Mouse (Mus musculus): Measurements from ENCODE around the gene Pttg1ip. TPM values are rescaled to one million over a fixed set of nuclear protein-coding genes. Genes with fewer than 3 reads are reported as not detected.

The Pttg1ip gene
- 126 TPM for polyA plus RNA-seq (2014; fragmentation: Illumina TruSeq; extraction: RNeasy Lipid Tissue Mini Kit (QIAGEN cat#74804); ENCODE audit: low read depth, low replicate concordance)

DNA sequence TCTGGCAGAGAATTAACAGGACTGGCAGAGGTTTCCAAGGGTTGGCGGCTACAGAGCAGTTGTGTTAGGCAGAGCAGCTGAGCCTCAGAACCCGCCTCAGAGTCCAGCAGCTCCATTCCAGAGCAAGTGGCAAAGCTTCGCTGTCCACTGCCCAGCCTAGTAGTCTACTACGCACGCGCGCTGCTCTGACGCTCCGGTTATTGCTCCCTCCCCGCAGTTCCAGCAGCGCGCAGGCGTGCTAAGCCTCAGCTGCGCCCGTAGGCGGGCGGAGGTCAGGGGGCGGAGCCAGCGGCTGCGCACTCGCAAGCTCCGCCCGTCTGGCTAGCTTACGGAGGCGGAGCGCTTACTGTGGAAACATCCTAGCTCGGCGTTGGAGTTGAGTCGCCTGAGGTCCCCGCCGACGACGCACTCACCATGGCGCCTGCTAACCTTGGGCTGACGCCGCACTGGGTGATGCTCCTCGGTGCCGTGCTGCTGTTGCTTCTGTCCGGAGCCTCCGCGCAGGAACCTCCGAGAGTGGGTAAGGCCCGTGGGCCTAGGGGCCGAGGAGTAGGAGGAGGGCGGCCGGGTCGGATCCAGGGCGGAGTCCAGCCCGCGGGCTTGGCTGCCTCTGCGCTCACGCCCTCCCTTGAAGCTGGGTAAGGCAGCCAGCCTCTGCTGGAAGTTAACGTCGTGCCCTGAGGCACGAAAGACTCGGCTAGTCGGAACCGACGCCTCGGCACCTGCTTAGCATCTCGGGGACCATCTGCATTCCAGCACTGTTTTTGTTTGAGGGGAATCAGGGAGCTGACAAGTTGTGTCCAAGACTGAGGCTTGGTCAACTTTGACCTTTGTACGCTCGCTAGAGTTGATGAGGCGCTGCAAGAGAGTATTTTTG is at the start of gene Pttg1ip:
Gene Pttg1ip (plus strand): TSS at position 313 of the 877 bp plus-strand sequence.

GRCm38 (mm10) chr10:77605908-77606826 is 24.6 kb downstream of the Pttg1ip start, which contains the start of the genes Sumo3 and Gm49325:
TSS of gene Sumo3 (plus strand) at chr10:77606097.
TSS of gene Gm49325 (plus strand) at chr10:77606197.

DNA sequence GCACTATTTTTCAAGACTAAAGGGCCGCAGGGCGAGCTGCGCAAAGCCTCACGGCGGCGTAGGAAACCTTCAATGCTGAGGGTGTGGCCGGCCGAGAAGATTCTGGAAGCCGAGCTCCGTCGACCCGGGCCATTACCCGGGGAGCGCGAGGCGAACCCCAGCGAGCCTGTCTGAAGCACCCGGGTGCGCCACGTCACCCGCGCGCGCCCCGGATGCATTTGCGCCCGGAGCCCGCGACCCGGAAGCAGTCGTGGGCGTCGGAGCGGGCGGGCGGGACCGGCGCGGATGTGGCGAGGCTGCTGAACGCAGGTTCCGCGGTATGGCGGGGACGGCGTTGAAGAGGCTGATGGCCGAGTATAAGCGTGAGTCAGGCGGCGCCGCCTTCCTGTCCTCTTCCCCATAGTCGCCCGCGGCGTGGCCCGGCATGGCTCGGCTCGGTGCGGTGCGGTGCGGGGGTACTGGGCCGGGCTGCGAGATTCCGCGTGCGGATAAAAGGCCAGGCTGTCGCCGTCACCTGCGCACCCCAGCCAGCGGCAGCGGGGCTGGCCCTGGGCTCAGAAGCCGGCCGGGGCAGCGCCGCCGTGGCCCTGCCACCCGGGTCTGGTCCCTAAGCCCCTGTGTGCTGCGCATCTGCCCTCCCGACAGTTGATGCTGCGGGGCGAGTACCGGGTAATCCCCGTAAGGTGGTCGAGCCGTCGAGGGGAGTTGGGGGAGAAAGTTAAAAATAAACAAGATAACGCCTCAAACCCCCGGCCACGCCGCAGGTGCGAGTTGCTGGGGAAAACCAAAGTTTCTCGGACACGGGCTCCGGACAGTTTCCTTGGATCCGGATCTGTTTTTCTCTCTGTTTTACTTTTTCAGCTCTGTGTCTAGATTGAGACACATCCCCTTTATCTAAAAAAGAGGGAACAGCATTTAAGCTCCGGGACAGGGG is 40.8 kb downstream of the Pttg1ip start, which contains the start of gene Ube2g2:
Gene Ube2g2 (plus strand): TSS at position 221 of the 934 bp plus-strand sequence.

Other genes starting within 250 kb of the Pttg1ip start
- gene Adarb1, start 163.4 kb upstream of the Pttg1ip start, polyA plus RNA-seq (2014; fragmentation: Illumina TruSeq; extraction: RNeasy Lipid Tissue Mini Kit (QIAGEN cat#74804); ENCODE audit: low read depth, low replicate concordance) = 14.1 TPM
- 0.70 TPM for gene Fam207a, start 65.9 kb upstream of the Pttg1ip start, polyA plus RNA-seq (2014; fragmentation: Illumina TruSeq; extraction: RNeasy Lipid Tissue Mini Kit (QIAGEN cat#74804); ENCODE audit: low read depth, low replicate concordance)
- gene Itgb2, start 51.5 kb upstream of the Pttg1ip start, polyA plus RNA-seq (2014; fragmentation: Illumina TruSeq; extraction: RNeasy Lipid Tissue Mini Kit (QIAGEN cat#74804); ENCODE audit: low read depth, low replicate concordance) = 2.5 TPM
- gene Sumo3, start 24.4 kb downstream of the Pttg1ip start, polyA plus RNA-seq (2014; fragmentation: Illumina TruSeq; extraction: RNeasy Lipid Tissue Mini Kit (QIAGEN cat#74804); ENCODE audit: low read depth, low replicate concordance) = 72.3 TPM
- gene Gm49325, start 24.5 kb downstream of the Pttg1ip start, polyA plus RNA-seq (2014; fragmentation: Illumina TruSeq; extraction: RNeasy Lipid Tissue Mini Kit (QIAGEN cat#74804); ENCODE audit: low read depth, low replicate concordance) = 6.2 TPM
- 11.6 TPM for gene Ube2g2, start 40.6 kb downstream of the Pttg1ip start, polyA plus RNA-seq (2014; fragmentation: Illumina TruSeq; extraction: RNeasy Lipid Tissue Mini Kit (QIAGEN cat#74804); ENCODE audit: low read depth, low replicate concordance)
- not detected for gene Tspear, start 104.8 kb downstream of the Pttg1ip start, polyA plus RNA-seq (2014; fragmentation: Illumina TruSeq; extraction: RNeasy Lipid Tissue Mini Kit (QIAGEN cat#74804); ENCODE audit: low read depth, low replicate concordance)
- not detected for gene Gm19402, start 109.0 kb downstream of the Pttg1ip start, polyA plus RNA-seq (2014; fragmentation: Illumina TruSeq; extraction: RNeasy Lipid Tissue Mini Kit (QIAGEN cat#74804); ENCODE audit: low read depth, low replicate concordance)
- gene Gm9508, start 115.5 kb downstream of the Pttg1ip start, polyA plus RNA-seq (2014; fragmentation: Illumina TruSeq; extraction: RNeasy Lipid Tissue Mini Kit (QIAGEN cat#74804); ENCODE audit: low read depth, low replicate concordance) = not detected
- not detected for gene Gm10272, start 124.9 kb downstream of the Pttg1ip start, polyA plus RNA-seq (2014; fragmentation: Illumina TruSeq; extraction: RNeasy Lipid Tissue Mini Kit (QIAGEN cat#74804); ENCODE audit: low read depth, low replicate concordance)
- not detected for gene Gm10024, start 129.7 kb downstream of the Pttg1ip start, polyA plus RNA-seq (2014; fragmentation: Illumina TruSeq; extraction: RNeasy Lipid Tissue Mini Kit (QIAGEN cat#74804); ENCODE audit: low read depth, low replicate concordance)
- gene Gm10142, start 134.1 kb downstream of the Pttg1ip start, polyA plus RNA-seq (2014; fragmentation: Illumina TruSeq; extraction: RNeasy Lipid Tissue Mini Kit (QIAGEN cat#74804); ENCODE audit: low read depth, low replicate concordance) = not detected
- not detected for gene Krtap12-1, start 138.9 kb downstream of the Pttg1ip start, polyA plus RNA-seq (2014; fragmentation: Illumina TruSeq; extraction: RNeasy Lipid Tissue Mini Kit (QIAGEN cat#74804); ENCODE audit: low read depth, low replicate concordance)
- not detected for gene Gm10100, start 144.8 kb downstream of the Pttg1ip start, polyA plus RNA-seq (2014; fragmentation: Illumina TruSeq; extraction: RNeasy Lipid Tissue Mini Kit (QIAGEN cat#74804); ENCODE audit: low read depth, low replicate concordance)
- gene Gm18596, start 160.9 kb downstream of the Pttg1ip start, polyA plus RNA-seq (2014; fragmentation: Illumina TruSeq; extraction: RNeasy Lipid Tissue Mini Kit (QIAGEN cat#74804); ENCODE audit: low read depth, low replicate concordance) = not detected
- not detected for gene Gm9736, start 169.6 kb downstream of the Pttg1ip start, polyA plus RNA-seq (2014; fragmentation: Illumina TruSeq; extraction: RNeasy Lipid Tissue Mini Kit (QIAGEN cat#74804); ENCODE audit: low read depth, low replicate concordance)
- gene Gm3233, start 178.0 kb downstream of the Pttg1ip start, polyA plus RNA-seq (2014; fragmentation: Illumina TruSeq; extraction: RNeasy Lipid Tissue Mini Kit (QIAGEN cat#74804); ENCODE audit: low read depth, low replicate concordance) = not detected
- not detected for gene Gm3238, start 189.6 kb downstream of the Pttg1ip start, polyA plus RNA-seq (2014; fragmentation: Illumina TruSeq; extraction: RNeasy Lipid Tissue Mini Kit (QIAGEN cat#74804); ENCODE audit: low read depth, low replicate concordance)
- gene Gm7138, start 195.2 kb downstream of the Pttg1ip start, polyA plus RNA-seq (2014; fragmentation: Illumina TruSeq; extraction: RNeasy Lipid Tissue Mini Kit (QIAGEN cat#74804); ENCODE audit: low read depth, low replicate concordance) = not detected
- gene Gm3250, start 200.8 kb downstream of the Pttg1ip start, polyA plus RNA-seq (2014; fragmentation: Illumina TruSeq; extraction: RNeasy Lipid Tissue Mini Kit (QIAGEN cat#74804); ENCODE audit: low read depth, low replicate concordance) = not detected
- gene Gm7137, start 206.5 kb downstream of the Pttg1ip start, polyA plus RNA-seq (2014; fragmentation: Illumina TruSeq; extraction: RNeasy Lipid Tissue Mini Kit (QIAGEN cat#74804); ENCODE audit: low read depth, low replicate concordance) = not detected
- gene Gm9639, start 213.4 kb downstream of the Pttg1ip start, polyA plus RNA-seq (2014; fragmentation: Illumina TruSeq; extraction: RNeasy Lipid Tissue Mini Kit (QIAGEN cat#74804); ENCODE audit: low read depth, low replicate concordance) = not detected
- gene Gm19668, start 217.4 kb downstream of the Pttg1ip start, polyA plus RNA-seq (2014; fragmentation: Illumina TruSeq; extraction: RNeasy Lipid Tissue Mini Kit (QIAGEN cat#74804); ENCODE audit: low read depth, low replicate concordance) = not detected
- not detected for gene Gm9507, start 230.1 kb downstream of the Pttg1ip start, polyA plus RNA-seq (2014; fragmentation: Illumina TruSeq; extraction: RNeasy Lipid Tissue Mini Kit (QIAGEN cat#74804); ENCODE audit: low read depth, low replicate concordance)
- not detected for gene Gm2696, start 233.0 kb downstream of the Pttg1ip start, polyA plus RNA-seq (2014; fragmentation: Illumina TruSeq; extraction: RNeasy Lipid Tissue Mini Kit (QIAGEN cat#74804); ENCODE audit: low read depth, low replicate concordance)
- gene Krtap10-4, start 245.4 kb downstream of the Pttg1ip start, polyA plus RNA-seq (2014; fragmentation: Illumina TruSeq; extraction: RNeasy Lipid Tissue Mini Kit (QIAGEN cat#74804); ENCODE audit: low read depth, low replicate concordance) = not detected

Measured in adrenal gland, adult 10 weeks (tissue).